Mouse (Mus musculus) forebrain, embryonic 10.5 days (tissue): Measurements from ENCODE around the gene Clpsl2. TPM values are rescaled to one million over a fixed set of nuclear protein-coding genes. Genes with fewer than 3 reads are reported as not detected.

Source experiments
- microRNA-seq: library from miRNA; unstranded; fragments of <30 nt; microRNA quantifications from one replicate; pipeline ENCODE4, GENCODE M21; 2017
- polyA plus RNA-seq: library from polyadenylated mRNA; unstranded; fragments of >200 nt; fragmentation: Nextera tagmentation; extraction: Ambion mirVana; gene quantifications from 2 replicates; pipeline ENCODE4 v1.2.1, GENCODE M21; 2016

The Clpsl2 gene
- polyA plus RNA-seq, 1 experiment from 2014 or later, result not detected

Small RNA genes within 50 kb of the gene (microRNA-seq; reads per million reads assigned to microRNA genes)
- gene Gm25195 (not detected), gene Mir6969 (not detected)

Other genes starting within 250 kb of the Clpsl2 start
- gene Fance, start 235.9 kb upstream of the Clpsl2 start, polyA plus RNA-seq, result 31.6 and 32.5 TPM in 2 replicates
- gene Rpl10a, start 220.9 kb upstream of the Clpsl2 start, polyA plus RNA-seq, result 511 and 540 TPM in 2 replicates
- gene Tead3, start 198.6 kb upstream of the Clpsl2 start, polyA plus RNA-seq, result 5.2 and 5.5 TPM in 2 replicates
- 3.5 and 3.8 TPM in 2 replicates for gene Tulp1, start 184.2 kb upstream of the Clpsl2 start, polyA plus RNA-seq
- 31.7 and 33.5 TPM in 2 replicates for gene Fkbp5, start 31.9 kb upstream of the Clpsl2 start, polyA plus RNA-seq
- not detected in 2 replicates for gene Armc12, start 18.6 kb upstream of the Clpsl2 start, polyA plus RNA-seq
- gene Clps, start 11.4 kb downstream of the Clpsl2 start, polyA plus RNA-seq, result not detected in 2 replicates
- gene Lhfpl5, start 26.2 kb downstream of the Clpsl2 start, polyA plus RNA-seq, result 0.41 and 0.45 TPM in 2 replicates
- gene Srpk1, start 73.3 kb downstream of the Clpsl2 start, polyA plus RNA-seq, result 128 and 135 TPM in 2 replicates
- 0.50 and 0.58 TPM in 2 replicates for gene Slc26a8, start 140.8 kb downstream of the Clpsl2 start, polyA plus RNA-seq
- gene Mapk14, start 141.9 kb downstream of the Clpsl2 start, polyA plus RNA-seq, result 41.2 and 42.2 TPM in 2 replicates
- gene AC170998.1, start 176.7 kb downstream of the Clpsl2 start, polyA plus RNA-seq, result 2.6 and 4.3 TPM in 2 replicates
- gene Mapk13, start 219.9 kb downstream of the Clpsl2 start, polyA plus RNA-seq, result 8.4 and 8.7 TPM in 2 replicates